Mouse (Mus musculus) liver (tissue): ENCODE measurements at regions not wholly inside any gene's neighbourhood (a gene's known extent, or its start where the extent isn't known, plus 50 kb on each side); places are given as distances from the start of the nearest gene placed in this dataset.
A peak's percentile ranks its signal among the peaks of the same experiment; 100 is the strongest.

ENCODE experiments used
- DNase-seq: peaks from one replicate; pipeline ENCODE4 v3.0.0-alpha.2; 2020; ENCODE audit warnings: mixed read lengths

GRCm38 (mm10) chr1:41551271-41551670, 745.9 kb downstream of the Tmem182 start:
- DNase-seq: no peak

GRCm38 (mm10) chr1:41555607-41556006, 750.2 kb downstream of the Tmem182 start:
- no peak for DNase-seq

DNA sequence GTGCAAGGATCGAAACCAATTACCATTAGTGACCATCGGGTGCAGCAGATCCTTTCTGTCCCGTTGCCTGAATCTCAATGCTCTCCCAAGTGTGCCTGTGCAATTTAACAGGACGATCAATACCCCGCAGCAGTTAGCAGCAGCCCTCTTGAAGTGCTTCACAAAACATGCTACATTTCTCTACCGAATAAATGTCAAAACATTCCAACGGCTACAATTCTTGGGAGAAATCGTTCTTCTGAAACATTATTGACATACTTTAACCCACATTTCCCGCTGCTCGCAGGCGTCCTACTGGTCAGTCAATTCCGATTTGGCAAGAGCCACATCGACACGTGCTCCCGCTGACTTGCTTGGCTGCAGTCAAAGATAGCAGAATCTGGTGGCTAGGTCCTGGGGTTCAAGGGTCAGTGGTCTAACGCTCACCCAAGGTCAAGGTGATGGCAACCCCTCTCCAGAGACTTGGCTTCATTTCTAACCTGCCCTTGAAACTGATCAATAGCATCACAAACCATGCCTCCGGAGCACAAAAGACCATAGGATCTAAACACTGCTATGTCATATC, 753.8 kb downstream of the Tmem182 start:
- no peak for DNase-seq

DNA sequence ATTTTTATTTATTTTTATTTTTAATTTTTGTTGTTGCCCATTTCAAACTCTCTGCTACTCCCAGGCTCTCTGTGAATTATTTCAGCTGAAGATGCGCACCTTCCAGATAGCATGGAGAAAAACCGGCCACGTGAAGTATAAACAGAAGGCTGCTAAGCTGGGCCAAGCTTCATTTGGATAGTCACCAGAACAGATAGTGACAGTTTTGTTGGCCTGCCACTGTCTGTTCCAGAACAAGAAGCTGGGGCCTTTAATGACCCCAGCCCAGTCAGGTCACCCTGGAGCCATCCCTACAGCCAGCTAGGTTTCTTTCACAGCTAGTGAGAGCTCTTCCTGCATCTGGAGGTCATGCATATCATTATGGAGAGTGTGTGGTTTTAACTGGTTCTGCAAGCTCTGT, 754.6 kb downstream of the Tmem182 start:
- no peak for DNase-seq

DNA sequence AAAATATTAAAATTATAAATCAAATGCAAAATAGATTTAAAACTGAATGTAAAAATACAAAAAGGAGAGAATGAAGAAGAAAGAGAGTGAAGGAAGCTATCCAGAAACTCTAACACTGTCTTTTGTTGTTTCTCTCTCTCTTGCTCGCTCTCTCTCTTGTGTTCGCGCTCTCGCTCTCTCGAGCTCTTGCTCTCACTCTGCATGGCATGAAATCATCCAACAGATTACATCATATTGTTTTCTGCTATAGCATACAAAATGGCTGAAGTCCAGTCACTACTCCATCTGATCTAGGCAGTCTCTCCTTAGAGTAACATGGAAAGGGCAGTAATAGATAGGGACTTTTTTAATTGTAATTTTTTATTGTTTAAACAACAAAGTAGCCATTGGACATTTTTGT, 798.1 kb downstream of the Tmem182 start:
- DNase-seq: no peak

DNA sequence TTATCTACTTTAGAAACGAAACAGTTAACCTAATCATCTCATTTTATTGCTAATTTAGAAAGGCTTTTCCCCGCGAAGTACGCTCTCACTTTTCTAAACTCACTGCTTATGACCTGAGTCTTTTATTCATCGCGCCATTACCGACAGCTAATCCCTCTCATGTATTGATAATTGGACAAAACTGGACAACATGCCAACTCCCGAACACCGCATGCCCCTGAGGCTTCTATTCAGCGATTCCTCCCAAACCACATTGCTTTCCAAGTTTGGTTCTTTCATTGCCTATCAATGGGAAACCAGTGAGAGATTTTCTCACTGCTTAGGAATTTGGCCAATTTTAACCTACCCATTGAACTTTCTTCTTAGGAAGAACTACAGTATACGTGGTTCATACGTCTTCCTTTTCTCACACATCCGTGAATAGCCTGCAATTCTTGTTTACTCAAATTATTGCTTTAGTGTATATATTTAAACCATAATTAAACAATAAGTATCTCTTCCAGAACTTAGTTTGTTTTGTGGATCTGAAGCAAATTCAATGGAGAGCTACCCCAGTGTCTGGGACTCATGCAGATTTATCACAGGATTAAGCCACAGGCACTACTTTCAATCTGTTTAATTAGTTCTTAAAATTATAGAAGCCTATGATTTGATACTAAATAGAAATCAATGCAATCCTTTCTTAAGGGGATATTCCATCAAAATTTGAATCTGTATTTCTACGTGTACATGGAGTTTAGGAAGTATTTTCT, 799.8 kb downstream of the Tmem182 start:
- no peak for DNase-seq

DNA sequence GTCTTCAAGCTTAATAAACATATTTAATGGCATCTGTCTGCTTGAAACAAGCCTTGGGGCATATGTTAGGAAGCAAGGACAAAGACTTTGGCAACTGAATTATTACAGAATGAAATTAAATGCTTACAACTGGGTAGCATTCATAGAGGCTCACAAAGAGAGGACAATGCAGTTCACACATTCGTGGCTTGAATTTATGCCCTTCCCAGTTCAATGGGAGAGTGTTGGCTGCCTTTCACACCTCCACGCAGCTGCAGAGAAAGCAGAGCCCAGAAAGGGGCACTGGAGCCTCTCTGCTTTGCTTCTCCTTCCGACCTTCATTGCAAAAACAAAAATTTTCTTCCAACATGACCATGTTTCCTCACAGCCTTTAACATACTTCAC, 800.3 kb downstream of the Tmem182 start:
- no peak for DNase-seq

- DNase-seq: no peak
Observed at GRCm38 (mm10) chr1:41610783-41611182, 805.4 kb downstream of the Tmem182 start.

- DNase-seq: no peak
Observed at GRCm38 (mm10) chr1:41651804-41652203, 846.4 kb downstream of the Tmem182 start.

DNA sequence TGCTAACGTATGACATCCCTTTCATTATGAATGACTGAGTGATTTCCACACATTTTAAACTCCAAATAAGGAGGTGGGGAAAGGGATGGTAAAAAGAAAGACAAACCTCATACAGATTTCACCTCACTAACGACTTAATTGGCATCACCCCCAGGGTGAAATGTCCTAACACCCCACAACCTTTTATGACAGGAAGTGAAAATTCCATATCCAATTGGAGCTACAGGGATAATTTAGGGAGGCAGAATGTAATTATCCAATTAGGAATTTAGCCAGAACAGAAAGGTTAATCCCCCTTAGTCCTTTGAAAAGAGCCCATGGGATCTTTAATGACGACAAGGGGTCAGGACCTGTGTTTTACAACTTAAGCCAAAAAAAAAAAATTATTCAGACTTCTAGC, 846.8 kb downstream of the Tmem182 start:
- no peak for DNase-seq

DNA sequence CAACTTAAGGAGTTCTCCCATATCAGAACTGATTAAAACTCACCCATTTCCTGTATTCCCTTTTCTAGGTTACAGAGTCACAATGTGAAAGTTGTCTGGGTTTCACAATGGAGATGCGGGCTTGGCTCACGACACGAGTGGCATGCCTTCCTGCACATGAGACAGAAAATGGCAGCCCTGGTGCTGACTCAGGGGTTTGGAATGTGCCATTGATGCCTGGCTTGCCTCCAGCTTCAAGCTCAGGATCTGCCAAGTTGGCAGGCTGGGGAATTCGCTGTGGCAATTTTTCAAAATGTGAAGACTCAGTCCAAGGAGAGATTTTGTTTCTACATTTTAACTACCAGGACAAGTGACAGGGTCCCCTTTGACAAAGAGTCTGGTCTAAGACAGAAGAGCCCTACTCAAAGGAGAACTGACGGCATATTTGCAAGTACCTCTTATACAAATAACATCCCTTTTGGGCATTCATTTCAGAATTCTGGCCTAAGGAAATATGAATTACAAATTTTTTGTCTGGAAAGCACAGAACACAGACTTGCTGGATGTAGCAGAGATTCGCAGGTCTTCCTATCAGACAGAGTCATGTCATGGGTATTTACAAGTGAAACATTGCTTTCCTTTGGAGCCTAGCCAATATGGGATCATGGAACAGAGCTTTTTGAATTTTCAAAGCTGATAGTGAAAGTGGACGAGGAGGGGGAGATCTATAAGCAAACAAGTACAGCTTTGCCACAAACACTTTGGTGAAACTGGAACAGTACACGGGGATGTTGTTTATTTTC, 847.4 kb downstream of the Tmem182 start:
- DNase-seq: peak; percentile 12

GRCm38 (mm10) chr1:41674086-41674485, 868.7 kb downstream of the Tmem182 start:
- no peak for DNase-seq

DNA sequence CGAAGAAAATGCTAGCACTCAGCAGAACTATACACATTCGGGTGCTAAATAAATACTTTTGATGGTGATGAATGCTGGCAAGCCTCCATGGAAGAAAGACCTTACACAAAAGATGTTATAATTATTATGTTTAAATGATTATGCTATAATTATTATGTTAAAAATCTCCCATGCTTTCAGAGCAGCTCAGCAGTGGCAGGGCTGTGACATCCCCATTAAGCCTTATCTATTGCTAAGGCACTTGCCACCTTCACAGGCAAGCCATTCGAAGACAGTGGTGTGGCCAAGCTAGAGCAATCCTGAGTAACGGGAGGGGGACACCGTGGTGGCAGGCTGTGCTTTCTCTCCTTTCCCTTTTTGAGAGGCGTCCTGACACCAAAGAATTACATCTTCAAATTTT, 869.9 kb downstream of the Tmem182 start:
- no peak for DNase-seq

GRCm38 (mm10) chr1:41705692-41706091, 900.3 kb downstream of the Tmem182 start:
- no peak for DNase-seq

DNA sequence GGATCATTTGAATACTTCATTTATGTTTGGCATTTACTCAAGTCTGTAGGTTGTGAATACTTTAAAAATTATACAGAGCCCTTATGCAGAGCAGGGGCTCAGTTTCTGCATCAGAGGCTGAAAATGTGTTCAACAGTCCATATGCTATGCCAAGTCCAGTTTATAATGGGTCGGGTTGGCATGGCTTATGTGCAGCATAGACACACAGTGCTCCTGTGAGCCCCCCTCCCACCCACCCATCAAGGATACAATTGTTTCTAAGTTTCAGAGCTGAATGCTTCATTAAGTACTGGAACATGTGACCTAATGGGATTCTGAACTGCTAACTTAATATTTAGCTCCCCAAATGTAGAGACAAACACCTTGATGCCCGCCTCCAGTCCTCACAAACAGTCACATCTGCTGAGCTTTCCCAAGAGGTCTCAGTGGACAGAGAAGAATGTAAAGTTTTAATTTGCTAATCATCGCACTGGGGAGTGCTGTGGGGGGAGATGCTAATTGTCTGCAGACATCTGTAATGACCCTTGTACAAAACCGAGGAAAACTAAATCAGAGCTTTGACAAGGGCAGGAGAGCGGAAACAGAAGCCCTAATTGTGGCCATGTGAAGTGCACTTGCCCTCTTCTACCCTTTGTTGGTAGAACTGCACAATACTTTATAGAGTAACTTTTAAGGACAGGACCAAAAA, 937.4 kb downstream of the Tmem182 start:
- DNase-seq: no peak

- no peak for DNase-seq
Observed at GRCm38 (mm10) chr1:41743332-41743710, 937.9 kb downstream of the Tmem182 start.

GRCm38 (mm10) chr1:41744531-41744930, 939.1 kb downstream of the Tmem182 start:
- DNase-seq: no peak

DNA sequence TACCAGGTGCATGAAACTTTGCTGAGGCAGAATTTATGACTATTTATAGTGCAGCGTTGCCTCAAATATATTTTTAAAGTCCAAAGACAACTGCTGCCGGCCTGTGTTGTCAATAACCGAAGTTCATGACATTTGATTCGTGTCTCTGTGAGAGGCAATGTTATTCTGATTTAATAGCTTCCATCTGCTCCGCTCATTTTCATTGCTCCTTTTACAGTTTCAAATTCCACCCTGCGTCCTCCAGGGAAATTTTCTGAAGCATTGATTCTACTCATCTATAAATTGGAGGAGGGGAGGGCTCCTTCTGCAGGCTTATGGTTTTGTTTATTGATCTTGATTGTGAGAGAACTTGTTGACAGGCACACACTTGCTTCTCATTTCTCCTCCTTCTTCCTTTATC, 936.2 kb upstream of the Pou3f3 start:
- DNase-seq: no peak
